Mouse (Mus musculus) G1E (cell line): ENCODE data around the gene Polk. TPM values are rescaled to one million over a fixed set of nuclear protein-coding genes. Genes with fewer than 3 reads are reported as not detected.

Source experiments
- ATAC-seq: 2 replicates; pipeline ENCODE4 v1.8.0; 2016; ENCODE audit warnings: mild to moderate bottlenecking; ENCODE audit not compliant: insufficient number of reproducible peaks, poor library complexity, low FRiP score, severe bottlenecking; ENCODE audit errors: extremely low read depth
- DNase-seq: peaks from one replicate; pipeline ENCODE4 v3.0.0; 2012; ENCODE audit warnings: low spot score
- H3K27me3 ChIP-seq: 2 replicates; pipeline ENCODE4 v1.6.1; 2012; ENCODE audit warnings: mild to moderate bottlenecking, low read length, inconsistent platforms; ENCODE audit not compliant: insufficient read depth
- H3K36me3 ChIP-seq: replicated peaks from 2 replicates; pipeline ENCODE3; 2012; ENCODE audit warnings: mild to moderate bottlenecking, inconsistent platforms
- H3K4me1 ChIP-seq: 2 replicates; pipeline ENCODE4 v1.6.1; 2012; ENCODE audit warnings: low read depth, low read length, inconsistent platforms, mixed read lengths; ENCODE audit not compliant: insufficient read depth
- H3K4me3 ChIP-seq: 2 replicates; pipeline ENCODE4 v1.5.1; 2012; ENCODE audit warnings: low read depth, mild to moderate bottlenecking, inconsistent platforms, low read length, moderate library complexity, mixed read lengths
- H3K9me3 ChIP-seq: replicated peaks from 2 replicates; pipeline ENCODE4 v1.6.1; 2012; ENCODE audit warnings: inconsistent platforms
- CTCF ChIP-seq: IDR thresholded peaks from 2 replicates; pipeline ENCODE4 v1.5.1; 2012; ENCODE audit warnings: low read depth, low read length, inconsistent platforms, mixed read lengths
- GATA1 ChIP-seq: IDR thresholded peaks from 2 replicates; pipeline ENCODE4 v1.6.1; 2012; ENCODE audit warnings: borderline replicate concordance, low read length, inconsistent platforms, mixed read lengths
- GATA2 ChIP-seq: IDR thresholded peaks from 2 replicates; pipeline ENCODE4 v1.6.1; 2012; ENCODE audit warnings: low read depth, low read length, inconsistent platforms, borderline replicate concordance
- POLR2AphosphoS5 ChIP-seq: IDR thresholded peaks from 2 replicates; pipeline ENCODE4 v1.6.1; 2012; ENCODE audit warnings: low read depth, low read length, inconsistent platforms; ENCODE audit not compliant: insufficient replicate concordance
- TAL1 ChIP-seq: conservative IDR thresholded peaks from 2 replicates; pipeline ENCODE4 v1.6.1; 2012; ENCODE audit warnings: low read depth, low read length, inconsistent platforms, mixed read lengths
- polyA plus RNA-seq: library from polyadenylated mRNA; stranded (reverse); fragments of >175 nt; gene quantifications from 2 replicates; pipeline ENCODE4 v1.2.3, GENCODE M21; 2012
- total RNA-seq, 2 experiments: library from RNA; stranded (forward) in 1 of 2; stranded (reverse) in 1 of 2; fragments of 200-1000 nt in 1 of 2; fragments of >200 nt in 1 of 2; fragmentation: Nextera tagmentation in 1 of 2; gene quantifications; 2 replicates each; pipeline ENCODE4 v1.2.3; 2014 to 2017

Gene Polk
- total and polyA plus RNA-seq, 3 experiments, result 0.72 to 49.7 (median 25.6) TPM

DNA sequence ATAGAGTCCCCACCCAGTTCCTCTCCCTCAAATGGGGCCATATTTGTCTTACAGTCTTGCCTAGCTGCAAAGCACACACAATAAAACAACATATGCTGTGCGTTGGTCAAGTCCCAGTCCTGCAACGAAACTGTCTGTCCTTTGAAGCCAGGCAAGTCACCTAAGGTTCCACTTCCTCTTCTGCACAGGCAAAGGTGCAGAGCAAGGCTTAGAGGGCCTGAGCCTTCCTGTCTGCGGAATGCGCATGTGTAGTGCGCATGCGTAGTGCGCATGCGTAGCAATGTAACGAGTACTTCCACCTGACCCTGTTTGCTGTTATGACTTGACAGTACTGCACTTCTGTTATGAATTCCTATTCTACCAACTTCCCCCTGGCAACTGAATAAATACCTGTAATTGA is 26.1 kb downstream of the Polk start:
- H3K9me3 ChIP-seq, result no peaks in the 10 kb centered on the region
- H3K4me1 ChIP-seq, result peaks cover 10% of the 10 kb centered on the region
- DNase-seq (no peak), ATAC-seq (no peak)
- TF ChIP-seq GATA1 (no peak), POLR2AphosphoS5 (no peak), GATA2 (no peak), TAL1 (no peak), CTCF (no peak)
- H3K27me3 ChIP-seq, result no peaks in the 10 kb centered on the region
- H3K36me3 ChIP-seq, result peaks cover 45% of the 10 kb centered on the region
- H3K4me3 ChIP-seq, result no peak overlapping the region

DNA sequence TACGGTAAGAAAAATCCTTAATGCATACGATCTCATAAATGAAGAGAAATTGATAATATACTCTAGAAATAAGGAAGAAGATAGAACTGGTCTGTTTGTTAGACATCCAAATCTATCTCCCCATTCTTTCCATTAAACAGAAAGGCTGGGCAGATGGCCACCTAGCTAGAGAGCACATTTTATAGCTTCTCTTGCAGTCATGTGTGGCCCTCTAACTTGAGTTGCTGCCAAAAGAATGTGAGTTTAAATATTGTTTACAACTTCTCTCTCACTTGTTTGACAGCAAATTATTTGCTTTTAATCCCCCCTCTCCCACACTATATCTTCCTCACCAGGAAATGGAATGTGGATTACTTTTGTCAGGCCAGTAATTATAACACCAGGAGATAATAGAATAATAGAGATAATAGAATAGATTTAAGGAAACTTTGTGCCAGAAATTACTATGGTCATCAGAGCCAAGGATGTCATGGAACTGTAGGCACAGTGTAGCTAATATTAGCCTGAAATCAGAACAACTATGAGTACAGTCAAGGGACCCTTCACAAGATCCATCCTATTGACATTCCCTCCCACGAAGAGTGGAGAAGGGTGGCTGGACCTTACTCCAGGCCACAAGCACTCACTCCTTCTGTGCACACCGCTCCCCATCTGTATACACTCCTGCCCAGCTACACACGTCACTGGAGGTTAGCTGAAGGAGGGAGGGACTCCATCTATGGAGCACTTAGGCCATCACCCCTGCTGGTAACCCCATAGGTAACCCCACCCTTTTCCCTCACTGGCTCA is 28.0 kb downstream of the Polk start:
- Histone ChIP-seq H3K36me3 (peaks cover 58% of the 10 kb centered on the region), H3K9me3 (no peaks in the 10 kb centered on the region), H3K4me3 (no peak overlapping the region), H3K4me1 (peaks cover 22% of the 10 kb centered on the region), H3K27me3 (no peaks in the 10 kb centered on the region)
- ATAC-seq, result no peak
- no peak for TF ChIP-seq POLR2AphosphoS5
- no peak for TF ChIP-seq GATA2
- no peak for TF ChIP-seq CTCF
- no peak for TF ChIP-seq TAL1
- no peak for TF ChIP-seq GATA1
- no peak for DNase-seq

DNA sequence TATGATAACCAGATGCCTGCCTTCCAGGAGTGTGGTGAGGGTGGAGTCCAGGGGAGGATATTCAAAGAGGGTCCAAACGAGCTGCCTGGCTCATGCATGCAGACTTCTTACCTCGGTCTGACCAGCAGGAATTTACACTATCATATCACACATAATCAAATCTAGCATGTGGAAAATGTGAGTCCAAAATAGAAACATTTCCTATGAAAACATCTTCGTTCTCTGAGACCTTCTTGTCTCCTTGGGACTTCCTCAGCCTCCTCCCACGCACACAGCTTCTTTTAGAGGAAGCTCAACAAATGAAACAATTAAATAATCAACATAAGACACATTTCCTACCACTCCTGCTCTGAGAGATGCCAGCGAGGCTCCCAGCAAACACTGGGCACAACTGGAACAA is 30.5 kb downstream of the Polk start:
- DNase-seq (peak; percentile 6), ATAC-seq (0 out of 2 replicates have a peak, but pooled peaks have one; percentile 40)
- Histone ChIP-seq H3K4me1 (peaks cover 22% of the 10 kb centered on the region), H3K9me3 (no peaks in the 10 kb centered on the region), H3K4me3 (no peak overlapping the region; the same call in 1 of the 2 replicates), H3K27me3 (no peaks in the 10 kb centered on the region), H3K36me3 (peaks cover 69% of the 10 kb centered on the region)
- TF ChIP-seq TAL1 (no peak), POLR2AphosphoS5 (no peak), GATA2 (no peak), GATA1 (no peak), CTCF (no peak)

DNA sequence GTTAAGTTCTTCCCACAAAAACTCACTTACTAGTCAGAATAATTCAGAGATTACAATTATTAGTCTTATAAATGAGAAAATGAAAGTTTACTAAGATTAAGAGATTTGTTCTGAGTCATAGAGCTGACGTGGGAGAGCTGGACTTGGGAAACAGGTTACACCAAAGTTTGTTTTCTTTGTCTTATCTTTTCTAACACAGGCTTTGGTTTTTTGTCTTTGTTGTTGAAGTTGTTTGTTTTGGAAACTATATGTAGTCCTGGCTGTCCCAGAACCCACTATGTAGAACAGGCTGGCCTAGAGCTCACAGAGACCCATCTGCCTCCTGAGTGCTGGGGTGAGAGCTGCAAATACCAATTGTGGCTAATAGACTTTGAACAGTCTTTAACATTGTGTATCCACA is 31.1 kb downstream of the Polk start:
- DNase-seq (no peak), ATAC-seq (no peak)
- Histone ChIP-seq H3K27me3 (no peaks in the 10 kb centered on the region), H3K4me3 (no peak overlapping the region), H3K36me3 (peaks cover 69% of the 10 kb centered on the region), H3K4me1 (peaks cover 22% of the 10 kb centered on the region), H3K9me3 (no peaks in the 10 kb centered on the region)
- TF ChIP-seq GATA1 (no peak), POLR2AphosphoS5 (no peak), CTCF (no peak), TAL1 (no peak), GATA2 (no peak)

DNA sequence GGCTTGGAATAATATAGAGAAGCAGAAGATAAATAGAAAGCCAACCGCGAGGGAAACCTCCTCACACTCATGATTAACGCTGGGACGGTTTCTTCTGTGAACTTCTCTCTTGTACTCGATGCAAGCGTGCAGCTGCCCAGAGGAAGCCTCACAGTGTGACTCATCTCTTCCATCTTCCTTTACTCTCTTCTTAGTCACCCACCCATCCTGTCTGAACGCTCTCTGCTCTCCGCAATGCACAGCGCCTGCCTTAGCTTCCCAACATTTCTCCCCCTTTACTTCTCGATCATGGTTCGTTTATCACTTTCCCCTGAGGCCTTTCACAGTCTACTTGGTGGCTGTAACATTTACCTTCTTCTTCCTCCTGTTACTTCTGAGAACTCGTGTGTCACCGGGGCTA is 31.7 kb downstream of the Polk start:
- TF ChIP-seq POLR2AphosphoS5, result no peak
- no peak for TF ChIP-seq CTCF
- TF ChIP-seq GATA1, result no peak
- TF ChIP-seq GATA2, result no peak
- no peak for TF ChIP-seq TAL1
- Histone ChIP-seq H3K27me3 (no peaks in the 10 kb centered on the region), H3K4me1 (peaks cover 22% of the 10 kb centered on the region), H3K36me3 (peaks cover 69% of the 10 kb centered on the region), H3K9me3 (no peaks in the 10 kb centered on the region), H3K4me3 (no peak overlapping the region)
- no peak for DNase-seq
- no peak for ATAC-seq

DNA sequence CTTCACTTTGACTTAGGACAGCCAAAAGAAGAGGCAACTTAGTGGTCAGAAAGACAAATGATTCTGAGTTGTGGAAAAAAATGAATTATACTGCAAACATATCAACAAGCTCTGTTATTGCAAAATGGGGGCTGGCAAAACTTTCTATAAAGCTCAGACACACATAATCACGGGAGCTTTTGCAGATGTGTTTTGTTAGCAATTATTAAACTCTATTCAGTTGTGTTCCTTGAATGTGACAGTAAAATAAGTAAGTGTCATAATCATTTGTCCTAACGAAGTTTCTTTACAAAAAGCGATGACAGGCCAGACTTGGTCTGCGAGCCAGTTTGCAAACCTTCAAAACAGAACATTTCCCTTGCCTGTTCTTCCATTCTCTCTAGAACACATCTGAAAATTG is 34.8 kb downstream of the Polk start:
- H3K36me3 ChIP-seq, result peaks cover 57% of the 10 kb centered on the region
- TF ChIP-seq TAL1 (no peak), CTCF (no peak), POLR2AphosphoS5 (no peak), GATA2 (no peak), GATA1 (no peak)
- no peak overlapping the region for H3K4me3 ChIP-seq
- H3K4me1 ChIP-seq, result peaks cover 22% of the 10 kb centered on the region
- DNase-seq (no peak), ATAC-seq (no peak)
- H3K9me3 ChIP-seq, result no peaks in the 10 kb centered on the region
- no peaks in the 10 kb centered on the region for H3K27me3 ChIP-seq

DNA sequence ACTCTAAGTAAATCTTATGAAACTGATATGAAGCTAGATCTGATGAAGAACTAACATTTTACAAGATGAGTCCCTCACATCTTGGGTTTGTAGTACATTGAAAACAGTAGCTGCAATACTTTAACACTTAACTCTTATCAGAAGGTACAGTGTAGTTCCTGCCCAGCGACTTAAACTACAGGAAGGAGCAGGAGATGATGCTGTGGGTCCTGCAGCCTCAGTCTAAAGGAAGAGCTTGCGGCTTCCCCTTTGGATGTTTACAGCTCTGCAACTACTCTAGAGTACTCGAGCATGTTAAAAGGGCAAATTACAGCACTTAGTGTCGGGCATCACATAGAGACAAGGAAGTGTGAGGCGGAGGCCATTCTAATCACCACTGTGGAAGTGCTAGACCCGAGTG is 36.1 kb downstream of the Polk start:
- no peak overlapping the region for H3K4me3 ChIP-seq
- ATAC-seq, result no peak
- TF ChIP-seq CTCF (no peak), TAL1 (no peak), GATA2 (no peak), GATA1 (no peak), POLR2AphosphoS5 (no peak)

More for the DNA sequence above, 36.1 kb downstream of the Polk start:
- H3K4me1 ChIP-seq, result peaks cover 13% of the 10 kb centered on the region; the same call in 1 of the 2 replicates
- H3K36me3 ChIP-seq, result peaks cover 57% of the 10 kb centered on the region
- no peaks in the 10 kb centered on the region for H3K27me3 ChIP-seq
- H3K9me3 ChIP-seq, result no peaks in the 10 kb centered on the region
- no peak for DNase-seq
